Mouse (Mus musculus): Measurements from ENCODE around the gene Axin1.
"Not testable (repeated sequence)": the region's sequence is repeated elsewhere in the genome, so short reads cannot be mapped to it uniquely, and the experiment has no call there.

The Axin1 gene

DNA sequence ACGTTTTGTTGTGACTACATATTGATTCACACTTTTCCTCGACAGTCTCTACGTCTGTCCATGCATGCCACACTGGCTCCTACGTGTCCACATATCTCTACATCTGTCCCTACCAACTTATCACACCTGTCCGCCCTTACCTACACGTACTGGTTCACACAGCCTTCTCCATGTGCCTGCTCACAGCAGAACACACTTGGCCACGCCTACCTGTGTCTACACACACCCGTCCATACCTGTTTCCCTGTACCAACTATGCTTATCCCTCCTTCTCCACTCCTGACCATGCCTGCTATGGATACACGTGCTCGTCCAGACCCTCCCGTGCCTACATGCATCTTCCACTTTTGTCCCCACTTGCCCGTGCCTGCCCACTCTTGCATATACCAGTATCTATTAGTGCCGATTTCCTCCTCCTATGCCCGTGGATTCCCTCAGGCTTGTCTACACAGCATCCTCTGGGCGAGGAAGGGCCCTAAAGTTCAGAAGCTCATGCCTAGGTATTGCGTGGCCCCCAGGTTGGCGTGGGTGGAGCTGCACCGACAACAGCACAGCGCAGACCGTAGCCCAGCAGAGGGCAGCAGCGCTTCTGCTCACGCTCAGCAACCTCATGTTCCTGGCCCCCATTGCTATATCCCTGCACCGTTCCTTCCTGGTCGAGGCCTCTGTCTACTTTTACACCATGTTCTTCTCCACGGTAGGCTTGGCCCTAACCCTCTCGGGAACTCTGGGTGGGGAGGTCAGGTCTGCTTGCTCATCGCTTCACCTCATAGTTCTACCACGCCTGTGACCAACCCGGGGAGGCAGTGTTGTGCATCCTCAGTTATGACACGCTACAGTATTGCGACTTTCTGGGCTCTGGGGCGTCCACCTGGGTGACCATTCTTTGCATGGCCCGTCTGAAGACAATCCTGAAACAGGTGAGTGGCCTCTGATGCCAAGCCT is 18.4 kb upstream of the Axin1 start:
- DNase-seq (ENCODE audit: low read depth): peak; percentile 55

DNA sequence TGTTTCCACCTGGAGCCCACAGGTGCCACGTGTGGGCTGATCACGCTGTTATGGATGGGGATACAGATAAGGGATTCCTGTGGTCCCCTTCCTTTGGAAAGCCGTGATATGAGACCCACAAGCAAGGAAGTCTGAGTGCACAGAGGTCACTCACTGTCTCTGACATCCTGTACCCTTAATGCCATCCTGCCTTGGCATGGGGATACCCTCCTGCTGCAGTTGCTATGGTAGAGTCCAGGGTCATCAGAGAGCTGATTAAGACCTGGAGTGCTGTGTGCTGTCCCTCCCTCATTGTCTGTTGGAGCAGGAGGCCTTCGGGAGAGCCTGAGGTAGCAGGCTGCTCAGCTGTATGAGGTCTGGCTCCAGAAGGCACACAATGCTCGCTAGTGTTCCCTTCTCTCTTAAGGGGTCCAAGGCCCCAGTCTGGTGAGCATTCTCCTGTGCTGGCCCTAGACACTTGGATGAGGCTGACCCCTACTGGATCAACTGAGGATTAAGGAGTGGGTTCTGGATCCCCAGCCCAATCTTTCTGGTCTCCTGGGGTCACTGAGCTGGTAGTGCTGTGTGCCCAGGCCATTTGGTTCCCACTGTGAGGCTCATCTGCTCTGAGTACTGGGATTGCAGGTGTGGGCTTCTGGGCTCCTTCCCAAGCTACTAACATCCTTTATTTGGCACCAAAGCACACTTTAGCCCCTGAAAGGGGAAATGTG is 15.9 kb upstream of the Axin1 start:
- DNase-seq (ENCODE audit: low read depth): no peak

DNA sequence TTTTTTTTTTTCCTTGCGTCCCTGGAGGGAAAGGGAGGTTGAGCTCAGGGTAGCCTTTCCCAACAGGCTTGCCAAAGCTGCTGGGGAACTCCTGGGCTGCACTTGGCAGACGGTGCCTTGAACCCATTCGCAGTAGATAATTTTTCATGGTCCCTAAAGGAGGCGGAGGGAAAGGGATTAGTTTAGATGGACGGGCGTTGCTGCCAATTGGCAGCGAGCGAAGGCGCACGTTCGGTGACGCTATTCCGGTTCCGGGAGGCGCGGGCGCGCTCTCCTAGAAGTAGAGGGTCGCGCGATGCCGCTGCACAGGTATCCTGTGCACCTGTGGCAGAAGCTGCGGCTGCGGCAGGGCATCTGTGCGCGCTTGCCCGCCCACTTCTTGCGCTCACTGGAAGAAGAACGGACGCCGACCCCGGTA is 15.2 kb upstream of the Axin1 start, which contains the start of gene Mrpl28:
Mrpl28 (plus strand) TSS at position 234 of the 418 bp plus-strand sequence.
- peak; percentile 96 for DNase-seq (ENCODE audit: low read depth)

DNA sequence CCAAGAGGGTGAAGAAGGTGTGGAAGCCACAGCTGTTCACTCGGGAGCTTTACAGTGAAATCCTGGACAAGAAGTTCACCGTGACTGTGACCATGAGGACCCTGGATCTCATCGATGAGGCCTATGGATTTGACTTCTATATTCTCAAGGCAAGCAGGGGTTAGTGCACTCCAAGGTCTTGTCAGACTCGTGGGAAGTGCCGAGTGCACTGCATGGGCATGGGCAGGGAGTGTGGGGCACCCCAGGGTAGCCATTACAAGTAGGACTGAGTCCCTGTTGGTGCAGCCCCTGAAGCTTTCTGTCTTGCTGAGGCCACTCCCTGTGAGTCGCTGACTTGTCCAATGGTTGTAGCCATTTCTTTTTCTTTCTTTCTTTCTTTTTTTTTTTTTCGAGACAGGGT is 13.9 kb upstream of the Axin1 start:
- DNase-seq (ENCODE audit: low read depth): no peak

DNA sequence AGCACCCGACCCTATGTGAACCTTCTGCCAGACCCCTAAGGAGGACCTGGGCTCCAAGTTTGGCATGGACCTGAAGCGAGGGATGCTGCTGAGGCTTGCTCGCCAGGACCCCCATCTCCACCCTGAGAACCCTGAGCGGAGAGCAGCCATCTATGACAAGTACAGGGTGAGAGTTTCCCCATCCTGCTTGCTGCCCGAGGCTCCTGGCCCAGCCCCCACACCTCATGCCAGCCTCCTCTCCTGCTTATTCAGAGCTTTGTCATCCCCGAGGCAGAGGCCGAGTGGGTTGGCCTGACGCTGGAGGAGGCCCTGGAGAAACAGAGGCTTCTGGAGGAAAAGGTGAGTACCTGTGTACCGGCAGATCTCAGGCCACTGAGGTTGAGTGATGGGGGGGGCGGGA is 13.3 kb upstream of the Axin1 start:
- no peak for DNase-seq (ENCODE audit: low read depth)

DNA sequence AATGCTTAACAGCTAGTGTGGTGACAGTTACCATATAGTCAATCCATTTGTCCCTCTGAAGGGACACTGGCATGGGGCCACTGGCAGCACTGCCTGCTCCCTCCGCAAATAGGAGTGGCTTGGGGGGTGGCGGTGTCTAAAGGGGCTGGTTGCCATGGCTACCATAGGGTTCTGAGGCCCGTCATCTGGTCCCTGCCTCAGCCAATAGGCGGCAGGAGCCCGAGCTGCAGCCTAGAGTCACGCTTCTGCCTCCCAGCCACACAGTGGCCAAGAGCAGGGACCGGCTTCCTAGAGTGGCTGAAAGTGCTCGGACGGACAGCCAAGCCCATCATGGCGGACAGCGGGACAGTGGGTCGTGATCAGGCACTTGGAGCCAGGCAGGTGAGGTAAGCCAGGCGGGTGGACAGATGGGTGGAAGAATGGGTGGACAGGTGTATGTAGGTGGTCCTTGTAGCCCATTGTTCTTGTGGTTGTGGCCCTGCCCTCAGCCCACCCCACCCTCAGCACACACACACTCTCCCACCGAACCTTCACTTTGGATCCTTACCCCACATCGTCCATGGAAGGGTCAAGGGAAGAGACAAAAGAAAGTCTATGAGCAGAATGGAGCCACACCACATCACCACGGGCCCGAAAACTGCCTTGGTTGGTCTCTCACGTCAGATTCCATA is 7.3 kb upstream of the Axin1 start:
- no peak for DNase-seq (ENCODE audit: low read depth)

DNA sequence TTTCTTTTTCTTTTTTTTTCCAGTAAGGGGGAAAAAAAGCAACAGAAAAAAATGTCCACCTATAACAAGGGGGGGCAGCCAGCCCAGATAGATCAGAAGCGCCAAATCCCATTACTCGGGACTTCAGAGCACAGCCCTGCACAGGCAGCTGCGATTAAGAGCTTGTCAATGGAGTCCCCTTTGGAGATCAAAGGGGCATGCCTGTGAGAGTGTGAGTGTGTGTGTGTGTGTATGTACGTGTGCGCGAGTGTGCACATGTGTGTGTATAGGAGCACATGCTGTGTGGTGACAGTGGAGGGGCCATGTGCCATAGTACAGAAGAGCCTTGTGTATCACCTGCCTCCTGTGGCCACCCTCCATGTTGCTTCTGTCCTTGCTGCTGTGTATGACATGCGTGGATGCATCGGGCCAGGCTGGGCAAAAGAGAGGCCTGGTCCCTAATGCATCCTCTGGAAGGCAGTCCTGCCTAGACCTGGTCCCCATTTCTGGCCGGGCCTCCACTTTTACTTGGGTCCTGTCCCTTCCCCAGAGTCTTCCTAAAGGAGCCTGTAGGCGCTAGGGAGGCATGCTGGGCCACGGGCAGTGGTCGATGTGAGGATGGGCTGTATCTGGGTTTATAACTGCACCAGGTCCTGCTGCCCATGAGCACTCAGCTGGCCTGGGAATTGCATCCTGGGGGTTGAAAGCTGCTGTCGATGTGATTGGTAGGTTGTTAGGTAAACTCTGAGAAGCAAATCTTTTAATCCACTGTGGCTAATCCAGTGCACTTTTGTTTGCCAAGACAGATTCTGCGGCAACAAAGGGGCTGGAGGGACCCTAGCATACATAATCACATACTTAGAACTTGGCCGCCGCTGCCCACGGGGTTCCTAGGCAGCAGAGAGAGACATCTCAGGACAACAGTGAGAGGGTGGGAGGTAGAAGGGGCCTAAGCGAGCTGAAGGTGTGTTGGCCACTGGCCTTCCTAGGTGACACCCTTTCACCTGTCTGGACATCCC is 6.3 kb upstream of the Axin1 start:
- DNase-seq (ENCODE audit: low read depth): no peak

DNA sequence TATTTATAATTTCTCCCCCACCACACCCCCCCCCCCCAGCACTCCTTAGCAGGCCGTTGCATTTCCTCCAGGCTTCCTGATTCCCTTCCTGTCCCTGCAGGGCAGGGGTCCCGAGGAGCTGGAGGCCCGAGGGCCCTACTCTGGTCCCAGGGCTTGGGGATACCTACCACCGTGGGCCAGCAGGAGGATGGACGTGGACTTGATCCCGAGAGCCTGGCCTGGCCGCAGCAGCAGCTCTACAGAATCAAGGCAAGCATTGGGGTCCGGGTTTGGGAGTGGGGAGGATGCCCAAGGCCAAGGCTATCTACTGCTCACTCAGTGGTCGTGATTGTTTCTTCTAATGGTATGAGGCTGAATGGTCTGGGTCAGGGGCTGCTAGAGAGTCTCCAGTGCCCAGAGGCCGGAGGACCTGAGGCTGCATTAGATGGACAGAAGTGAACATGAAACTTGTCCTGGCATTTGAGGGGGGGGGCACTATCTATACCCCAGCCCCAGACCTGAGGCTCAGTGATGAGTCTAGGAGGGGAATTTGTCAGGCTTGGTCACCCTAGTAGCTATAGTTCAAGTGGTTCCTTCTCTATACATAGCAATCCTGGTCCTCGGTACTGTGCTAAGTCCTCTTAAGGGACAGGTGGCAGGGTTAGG is 1.3 kb upstream of the Axin1 start:
- DNase-seq (ENCODE audit: low read depth): no peak

DNA sequence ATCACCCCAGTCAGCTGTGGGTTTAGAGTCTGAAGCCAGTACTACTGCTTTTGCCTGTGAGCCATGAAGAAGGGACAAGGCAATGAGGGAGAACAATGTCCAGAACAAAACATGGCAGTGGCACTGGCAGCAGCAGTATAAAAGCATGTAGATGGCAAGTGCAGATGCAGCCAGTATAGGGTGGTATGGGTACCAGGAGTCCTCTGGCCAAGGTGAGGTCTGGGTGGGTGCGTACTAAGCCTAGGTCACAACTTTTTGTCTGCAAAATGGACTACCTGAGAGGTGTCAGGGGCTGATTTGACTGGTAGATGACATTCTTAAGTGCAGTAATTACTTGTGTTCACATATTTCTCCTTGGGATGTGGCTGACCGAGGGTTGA is 747 bp upstream of the Axin1 start:
- DNase-seq (ENCODE audit: low read depth): no peak

DNA sequence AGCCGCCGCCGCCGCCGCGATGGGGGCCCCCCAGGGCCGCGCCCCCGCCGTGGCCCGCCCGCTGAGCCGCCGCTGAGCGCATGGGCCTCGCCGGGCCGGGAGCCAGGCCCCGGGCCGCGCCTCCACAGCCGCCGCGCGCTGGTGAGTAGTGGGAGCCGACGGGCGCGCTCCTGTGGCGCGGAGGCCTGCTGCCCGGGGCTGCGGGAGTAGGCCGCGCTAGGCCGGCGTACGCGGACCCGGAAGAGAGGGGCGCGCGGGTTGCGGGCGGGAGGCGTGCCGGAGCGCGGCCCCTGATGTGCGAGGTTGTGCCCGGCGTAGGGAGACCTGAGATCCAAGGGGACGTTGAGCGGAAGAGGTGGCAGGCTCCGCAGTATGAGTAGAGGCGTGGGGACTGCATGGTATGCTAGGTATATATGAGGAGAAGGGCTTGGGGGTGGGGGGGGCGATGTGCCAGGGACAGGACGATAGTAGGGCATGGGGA is 453 bp downstream of the Axin1 start:
- DNase-seq (ENCODE audit: low read depth): no peak

DNA sequence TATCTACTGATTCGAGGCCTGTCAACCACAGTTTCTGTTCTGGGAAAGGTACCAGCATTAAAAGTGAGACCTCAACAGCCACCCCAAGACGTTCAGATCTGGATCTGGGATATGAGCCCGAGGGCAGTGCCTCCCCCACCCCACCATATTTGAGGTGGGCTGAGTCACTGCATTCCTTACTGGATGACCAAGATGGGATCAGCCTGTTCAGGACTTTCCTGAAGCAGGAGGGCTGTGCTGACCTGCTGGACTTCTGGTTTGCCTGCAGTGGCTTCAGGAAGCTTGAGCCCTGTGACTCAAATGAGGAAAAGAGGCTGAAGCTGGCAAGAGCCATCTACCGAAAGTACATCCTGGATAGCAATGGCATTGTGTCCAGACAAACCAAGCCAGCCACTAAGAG is 4.3 kb downstream of the Axin1 start:
- DNase-seq (ENCODE audit: low read depth): no peak

DNA sequence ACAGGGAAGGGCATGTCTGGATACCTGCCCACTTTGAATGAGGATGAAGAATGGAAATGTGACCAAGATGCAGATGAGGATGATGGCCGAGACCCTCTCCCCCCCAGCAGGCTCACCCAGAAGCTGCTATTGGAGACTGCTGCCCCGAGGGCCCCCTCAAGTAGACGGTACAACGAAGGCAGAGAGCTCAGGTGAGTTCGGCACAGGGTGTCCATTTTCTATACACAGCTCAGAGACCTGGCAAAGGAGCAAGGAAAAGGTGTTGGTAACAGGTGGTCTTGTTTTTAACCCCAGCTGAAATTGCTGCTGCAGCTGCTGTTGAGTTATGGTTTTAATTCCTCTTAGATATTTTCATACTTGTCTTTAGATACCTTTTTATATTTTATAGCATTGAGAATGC is 4.9 kb downstream of the Axin1 start:
- no peak for DNase-seq (ENCODE audit: low read depth)

DNA sequence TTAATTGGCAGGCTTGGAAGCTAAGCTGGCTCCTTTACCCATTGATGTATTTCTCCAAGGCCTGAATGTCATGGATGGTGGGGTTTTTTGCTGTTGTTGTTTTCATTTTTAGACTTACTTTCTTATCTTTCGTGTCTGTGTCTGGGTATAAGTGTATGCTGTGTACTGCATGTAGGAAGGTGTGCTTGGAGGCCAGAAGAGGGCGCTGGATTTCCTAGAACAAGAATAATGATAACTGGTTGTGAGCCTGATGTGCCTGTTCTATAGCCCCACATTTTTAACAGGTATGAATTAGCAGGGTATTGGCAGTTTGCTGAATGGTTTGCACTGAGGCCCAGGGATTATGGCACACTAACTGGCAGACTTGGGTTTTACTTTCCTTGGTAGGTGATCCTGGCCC is 10.6 kb downstream of the Axin1 start:
- DNase-seq (ENCODE audit: low read depth): no peak

DNA sequence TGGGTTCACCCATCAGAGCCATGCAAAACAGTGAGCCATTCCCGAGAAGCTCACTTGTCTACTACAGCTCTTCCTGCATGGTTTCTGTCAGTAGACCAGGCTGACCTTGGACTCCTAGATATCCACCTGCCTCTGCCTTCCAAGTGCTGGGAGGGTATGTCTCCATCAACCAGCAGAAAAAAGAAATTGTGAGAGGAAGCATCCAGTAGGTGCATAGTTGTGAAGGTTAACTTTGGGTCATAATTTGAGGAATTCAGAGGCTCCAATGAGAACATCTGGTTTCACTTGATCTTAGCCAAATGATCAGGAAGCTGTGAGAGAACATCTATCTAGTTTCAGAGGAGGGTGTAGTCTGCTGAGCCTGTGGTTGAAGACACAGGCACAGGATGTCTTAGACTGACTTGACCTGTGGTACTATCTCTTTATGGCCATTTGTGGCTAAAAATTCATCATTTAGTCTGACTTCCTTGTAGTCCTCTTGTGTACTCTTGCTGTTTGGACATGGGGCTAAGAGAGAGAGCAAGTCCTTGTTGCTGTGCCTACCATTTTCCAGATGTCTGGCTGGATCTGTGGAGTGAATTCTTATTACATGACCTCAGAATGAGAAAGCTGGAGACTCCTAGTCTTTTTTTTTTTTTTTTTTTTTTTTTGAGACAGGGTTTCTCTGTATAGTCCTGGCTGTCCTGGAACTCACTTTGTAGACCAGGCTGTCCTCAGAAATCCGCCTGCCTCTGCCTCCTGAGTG is 13.6 kb downstream of the Axin1 start:
- no peak for DNase-seq (ENCODE audit: low read depth)

DNA sequence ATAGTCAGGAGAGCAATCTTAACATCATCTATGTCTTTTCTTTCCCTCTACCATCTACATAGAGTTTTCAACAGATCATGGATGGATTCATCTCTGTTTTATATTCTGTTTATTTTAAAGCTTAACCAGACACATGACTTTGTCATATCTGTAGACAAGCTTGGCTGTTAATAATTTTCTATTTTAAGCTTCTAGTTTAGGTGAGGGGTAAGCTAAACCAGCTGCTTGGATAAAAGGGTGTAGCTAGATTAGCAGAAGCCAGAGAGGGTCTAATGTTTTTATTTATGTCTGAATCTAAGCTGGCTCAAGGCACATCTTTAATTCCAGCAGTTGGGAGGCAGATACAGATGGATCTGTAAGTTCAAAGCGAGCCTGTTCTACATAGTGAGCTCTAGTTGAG is 24.2 kb downstream of the Axin1 start:
- DNase-seq (ENCODE audit: low read depth): no peak

DNA sequence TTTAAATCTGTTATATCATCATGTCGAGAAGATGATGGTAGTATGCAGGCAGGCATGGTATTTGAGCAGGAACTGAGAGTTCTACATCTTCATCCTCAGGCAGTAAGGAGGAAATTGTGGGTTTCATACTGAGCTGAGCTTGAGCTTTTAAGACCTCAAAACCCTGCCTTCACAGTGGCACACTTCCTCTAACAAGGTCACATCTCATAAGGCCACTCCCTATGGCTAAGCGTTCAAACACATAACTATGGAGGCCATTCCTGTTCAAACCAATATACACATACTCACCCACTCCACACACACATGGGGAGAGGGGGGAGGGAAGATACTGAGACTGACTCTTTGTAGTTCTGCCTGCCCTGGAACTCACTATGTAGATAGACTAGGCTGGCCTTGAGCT is 29.6 kb downstream of the Axin1 start:
- no peak for DNase-seq (ENCODE audit: low read depth)

DNA sequence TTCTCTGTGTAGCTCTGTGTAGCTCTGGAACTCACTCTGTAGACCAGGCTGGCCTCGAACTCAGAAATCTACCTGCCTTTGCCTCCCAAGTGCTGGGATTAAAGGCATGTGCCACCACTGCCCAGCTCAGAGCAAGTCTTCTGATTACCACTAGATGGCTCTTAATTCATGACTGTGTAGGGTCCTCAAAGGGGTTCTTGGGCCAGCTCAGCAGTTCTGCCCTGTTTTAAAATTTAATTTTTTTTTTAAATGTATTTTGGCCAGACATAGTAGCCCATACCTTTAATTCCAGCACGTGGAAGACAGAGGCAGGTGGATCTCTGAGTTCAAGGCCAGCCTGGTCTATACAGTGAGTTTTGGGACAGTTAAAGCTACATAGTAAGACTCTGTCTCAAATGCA is 36.8 kb downstream of the Axin1 start:
- DNase-seq (ENCODE audit: low read depth): not testable (repeated sequence)

DNA sequence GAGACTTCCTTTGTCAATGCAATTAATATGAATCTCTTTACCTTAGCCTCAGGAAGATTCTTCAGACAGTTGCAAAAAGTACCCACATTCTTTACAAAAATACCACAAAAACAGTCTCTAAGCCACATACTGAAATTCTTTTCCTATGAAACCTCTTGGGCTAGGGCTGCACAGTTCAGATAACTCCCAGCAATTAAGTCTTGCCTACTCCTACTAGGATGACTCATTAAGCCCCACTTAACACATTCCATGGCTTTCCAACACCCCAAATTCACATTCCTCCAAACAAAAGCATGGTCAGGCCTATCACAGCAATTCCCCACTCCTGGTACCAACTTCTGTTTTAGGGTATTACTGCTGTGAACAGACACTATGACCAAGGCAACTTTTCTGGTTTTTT is 40.1 kb downstream of the Axin1 start:
- no peak for DNase-seq (ENCODE audit: low read depth)

DNA sequence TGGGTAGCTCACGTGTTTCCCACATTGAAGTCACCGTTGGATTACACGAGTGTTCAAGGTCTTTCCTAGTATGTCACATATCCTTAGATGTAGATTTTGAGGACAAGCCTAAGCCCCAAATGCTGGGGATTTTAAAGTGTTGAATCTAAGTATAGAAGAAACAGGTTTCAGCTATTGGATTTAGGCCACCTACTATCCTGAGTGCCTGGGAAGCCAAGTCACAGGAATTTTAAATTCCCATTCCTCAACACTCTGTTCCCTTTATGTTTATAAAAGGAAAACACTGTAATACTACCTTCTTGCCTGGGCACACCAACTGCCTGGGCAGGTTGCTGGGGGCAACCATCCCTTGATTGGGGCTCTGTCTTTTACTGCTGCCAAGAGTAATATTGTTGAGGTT is 42.7 kb downstream of the Axin1 start:
- DNase-seq (ENCODE audit: low read depth): no peak

DNA sequence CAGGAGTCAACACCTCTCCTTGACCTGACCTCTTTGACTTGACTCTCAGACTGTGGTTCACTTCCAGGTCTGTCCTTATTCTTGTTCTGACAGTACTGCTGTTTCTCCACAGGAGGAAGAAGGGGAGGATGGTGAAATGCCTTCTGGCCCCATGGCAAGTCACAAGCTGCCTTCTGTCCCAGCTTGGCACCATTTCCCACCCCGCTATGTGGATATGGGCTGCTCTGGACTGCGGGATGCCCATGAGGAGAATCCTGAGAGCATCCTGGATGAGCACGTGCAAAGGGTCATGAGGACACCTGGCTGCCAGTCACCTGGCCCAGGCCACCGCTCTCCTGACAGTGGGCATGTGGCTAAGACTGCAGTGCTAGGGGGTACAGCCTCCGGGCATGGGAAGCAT is 49.1 kb downstream of the Axin1 start:
- DNase-seq (ENCODE audit: low read depth): no peak

Data from c-Kit-positive CD71-positive TER-119-negative erythroid progenitor cells, embryonic 14.5 days (primary cell).